Mouse (Mus musculus): Measurements from ENCODE around the gene Arhgef28.

Gene Arhgef28

DNA sequence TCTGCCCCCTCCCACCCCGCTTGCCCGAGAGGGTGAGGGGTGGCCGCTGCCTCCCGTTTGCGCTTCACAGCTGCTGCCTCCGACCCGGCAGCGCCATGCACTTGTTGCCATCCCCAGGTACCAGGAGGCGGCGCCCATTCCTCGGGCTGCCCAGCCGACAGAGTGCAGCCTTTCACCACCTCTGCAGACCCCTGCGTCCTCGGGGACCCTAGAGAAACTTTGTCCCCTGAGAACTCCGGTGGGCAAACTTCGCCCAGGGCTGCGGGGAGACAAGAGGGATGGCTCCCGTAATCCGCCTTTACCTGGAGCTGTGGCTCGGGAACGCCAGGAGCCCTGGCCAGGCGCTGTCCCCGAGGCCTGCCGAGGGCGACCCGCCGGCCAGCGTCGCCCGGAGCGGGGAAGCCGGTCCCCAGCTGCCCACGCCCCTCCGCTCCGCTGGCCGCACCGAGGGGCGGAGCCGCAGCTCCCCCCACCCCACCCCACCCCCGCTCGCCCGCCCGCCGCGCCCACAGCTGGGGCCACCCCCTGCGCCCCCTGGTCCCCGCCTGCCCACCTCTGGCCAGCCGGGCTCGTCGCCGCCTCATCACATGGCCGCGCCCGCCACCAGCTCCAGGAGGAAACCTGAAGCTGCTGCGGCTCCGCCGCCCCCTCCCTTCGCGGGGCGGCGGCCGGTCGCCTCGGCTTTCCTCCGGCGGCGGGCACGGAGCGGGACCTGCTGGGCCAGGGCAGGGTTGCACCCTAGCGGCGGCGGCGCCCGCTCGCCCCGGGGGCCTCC lies at the start of gene Arhgef28:
Gene Arhgef28, minus strand, starts transcription at position 669 of the 775 bp plus-strand sequence.
- peak; percentile 79 for DNase-seq

DNA sequence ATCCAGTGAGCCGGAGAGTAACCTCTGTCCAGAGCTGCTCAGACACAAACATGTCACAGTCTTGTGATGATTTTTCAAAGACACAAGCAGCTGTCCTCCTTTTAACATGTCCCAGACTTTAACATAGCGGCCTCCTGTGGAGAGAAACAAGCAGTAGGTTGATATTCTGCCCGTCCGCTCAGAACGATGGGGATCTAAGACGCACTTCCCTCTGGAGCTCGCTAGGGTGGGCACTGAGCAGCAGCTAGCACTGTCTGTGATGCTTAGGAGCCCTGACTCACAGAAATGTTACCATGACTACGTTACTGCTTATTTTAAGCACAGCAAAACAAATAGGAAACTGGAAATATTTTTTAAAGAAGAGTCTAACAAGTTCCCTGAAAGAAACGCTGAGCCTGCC lies 48.7 kb upstream of the Arhgef28 start:
- DNase-seq: peak; percentile 27

DNA sequence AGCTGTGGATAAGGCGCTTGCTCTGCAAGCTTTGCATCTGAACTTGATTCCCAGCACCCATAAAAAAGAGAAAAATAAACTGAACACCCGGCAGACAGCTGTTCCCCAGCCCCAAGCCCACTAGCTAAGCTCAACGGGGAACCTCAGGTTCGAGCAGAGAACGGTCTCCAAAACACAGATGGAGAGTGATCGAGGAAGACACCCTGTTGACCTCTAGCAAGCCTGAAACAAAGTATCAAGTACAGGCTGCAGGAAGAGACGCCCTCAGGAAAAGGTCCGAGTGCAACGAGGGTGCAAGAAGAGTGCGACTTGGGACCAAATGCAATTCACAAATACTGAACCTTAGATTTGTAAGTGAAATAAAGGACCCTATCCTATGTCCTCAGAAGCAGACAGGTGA lies 43.4 kb upstream of the Arhgef28 start:
- no peak for DNase-seq

DNA sequence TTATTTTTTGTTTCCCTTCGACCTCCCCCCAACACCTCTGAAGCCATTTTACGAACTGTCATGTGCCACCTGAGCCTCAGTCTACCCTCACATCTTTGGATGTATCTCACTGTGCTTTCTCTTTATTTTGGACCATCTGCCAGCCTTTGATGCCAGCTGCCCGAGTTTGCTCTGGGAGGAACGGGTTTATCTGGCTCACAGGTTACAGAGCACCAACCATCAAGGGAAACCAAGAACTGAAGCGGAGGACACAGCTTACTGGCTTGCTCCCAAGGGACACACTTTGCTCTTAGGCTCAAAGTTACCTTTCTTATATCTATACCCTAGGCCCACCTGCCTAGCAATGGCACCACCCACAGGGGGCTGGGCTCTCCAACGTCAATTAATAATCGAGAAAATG lies 39.1 kb upstream of the Arhgef28 start:
- no peak for DNase-seq

DNA sequence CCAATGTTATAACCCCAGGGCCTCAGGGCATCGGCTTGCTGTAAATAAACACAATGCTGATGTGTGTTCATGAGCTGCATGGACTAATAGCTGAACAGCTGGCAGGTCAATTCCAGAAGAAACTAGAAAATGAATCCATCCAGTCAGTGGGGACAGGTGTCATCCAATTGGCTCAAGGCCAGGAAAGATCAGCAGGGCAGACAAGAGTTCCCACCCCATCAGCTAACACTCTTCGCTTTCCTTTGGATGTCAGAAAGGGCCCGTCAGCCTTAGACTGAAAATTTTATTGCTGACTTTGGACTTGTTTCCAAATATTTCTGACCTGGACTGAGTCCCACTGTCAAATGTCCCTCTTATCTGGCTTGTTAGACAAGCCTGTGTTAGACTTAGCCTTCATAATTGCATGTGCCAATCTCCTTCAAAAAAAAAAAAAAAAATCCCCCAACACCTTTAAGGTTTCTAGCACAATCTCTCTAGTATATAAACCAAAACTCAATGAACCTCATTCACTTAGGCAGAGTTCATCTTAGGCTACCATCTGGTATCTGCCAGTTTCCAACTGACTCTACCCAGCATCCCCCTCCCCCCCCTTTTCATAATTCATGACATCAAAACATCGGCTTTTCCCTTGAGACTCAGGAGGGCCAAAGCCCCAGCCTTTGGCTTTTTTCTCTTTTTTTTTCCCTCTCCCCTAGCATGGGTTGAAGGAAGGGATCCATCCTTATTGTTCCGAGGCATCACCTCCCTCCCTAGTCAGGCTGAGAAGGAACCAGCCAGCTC lies 38.5 kb upstream of the Arhgef28 start:
- peak; percentile 52 for DNase-seq

DNA sequence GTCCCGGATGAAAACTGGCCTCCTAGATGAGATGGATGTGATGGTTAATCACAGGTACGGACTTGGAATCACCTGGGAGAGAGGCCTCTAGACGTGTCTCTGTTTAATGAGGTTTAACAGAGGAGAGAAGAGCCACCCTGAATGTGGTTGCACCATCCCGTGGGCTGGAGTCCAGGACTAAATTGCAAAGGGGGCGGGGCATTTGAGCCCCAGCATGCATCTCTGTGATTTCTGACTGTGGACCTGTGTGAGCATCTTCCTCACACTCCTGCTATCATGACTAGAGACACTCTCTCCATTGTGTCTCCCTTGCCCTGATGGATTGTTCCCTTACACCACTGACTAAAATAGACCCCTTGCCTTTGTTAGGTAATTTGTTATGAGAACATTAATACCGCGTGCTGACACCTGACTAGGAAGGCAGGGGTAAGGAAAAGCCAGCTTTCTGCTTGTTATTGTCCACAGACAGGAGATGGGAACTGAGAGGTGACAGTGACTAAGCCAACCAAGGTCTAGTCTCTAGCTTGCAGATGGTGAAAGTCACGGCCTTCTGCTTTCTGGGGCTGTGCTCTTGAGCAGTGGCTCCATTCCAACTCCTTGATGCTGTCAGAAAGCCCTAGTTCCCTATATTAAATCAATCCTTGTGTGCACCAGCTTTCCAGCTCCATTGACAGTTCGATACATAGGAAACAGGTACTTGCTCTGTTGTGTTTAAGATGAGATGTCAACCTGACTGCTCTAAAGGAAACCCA lies 35.5 kb upstream of the Arhgef28 start:
- no peak for DNase-seq

DNA sequence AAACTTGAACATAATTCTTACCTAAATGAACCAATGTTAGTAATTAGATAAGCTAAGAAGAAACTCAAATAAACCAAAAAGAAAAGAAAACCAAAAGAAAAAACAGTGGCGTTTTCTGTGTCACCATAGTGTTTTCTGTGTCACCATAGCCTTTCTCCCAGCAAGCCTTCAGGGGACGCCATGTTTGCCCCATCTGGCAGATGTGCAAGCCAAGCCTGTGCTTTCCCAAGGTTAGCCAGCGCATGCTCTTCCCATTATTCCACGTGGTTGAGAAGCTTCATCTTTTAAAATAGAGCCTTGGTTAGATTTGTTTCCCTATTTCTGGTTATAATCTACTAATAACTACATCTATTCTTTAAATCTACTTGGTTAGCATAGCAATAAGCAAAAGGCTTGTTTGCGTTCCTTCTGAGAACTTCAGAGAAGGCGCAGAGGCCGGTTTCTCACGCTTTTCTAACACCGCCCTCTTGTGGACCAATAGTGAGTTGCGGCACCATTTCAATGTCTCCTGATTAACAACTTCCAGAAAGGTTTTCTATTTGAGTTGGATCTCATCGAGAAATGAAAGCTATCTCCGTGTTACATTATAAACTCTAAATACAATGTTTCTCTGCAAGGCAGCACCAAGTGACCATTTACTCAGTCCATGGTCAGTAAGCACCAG lies 33.9 kb upstream of the Arhgef28 start:
- DNase-seq: peak; percentile 79

DNA sequence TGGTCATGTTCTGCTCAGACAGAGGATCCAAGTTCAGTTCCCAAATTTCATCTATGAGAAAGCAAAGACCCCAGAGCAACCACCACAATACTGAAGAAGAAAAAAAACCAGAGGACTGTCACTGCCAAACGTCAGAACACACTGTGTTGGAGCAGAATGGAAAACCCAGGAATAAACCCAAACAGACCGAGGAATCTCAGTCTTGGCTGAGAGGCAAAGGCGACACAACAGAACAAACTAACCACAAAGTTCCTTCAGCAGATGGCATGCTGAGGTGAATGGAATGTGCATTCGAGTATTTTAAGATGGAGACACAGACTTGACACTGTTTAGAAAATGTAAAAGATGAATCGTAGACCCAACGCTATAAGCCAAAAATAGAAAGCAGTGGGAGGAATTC lies 29.2 kb upstream of the Arhgef28 start:
- DNase-seq: peak; percentile 21

DNA sequence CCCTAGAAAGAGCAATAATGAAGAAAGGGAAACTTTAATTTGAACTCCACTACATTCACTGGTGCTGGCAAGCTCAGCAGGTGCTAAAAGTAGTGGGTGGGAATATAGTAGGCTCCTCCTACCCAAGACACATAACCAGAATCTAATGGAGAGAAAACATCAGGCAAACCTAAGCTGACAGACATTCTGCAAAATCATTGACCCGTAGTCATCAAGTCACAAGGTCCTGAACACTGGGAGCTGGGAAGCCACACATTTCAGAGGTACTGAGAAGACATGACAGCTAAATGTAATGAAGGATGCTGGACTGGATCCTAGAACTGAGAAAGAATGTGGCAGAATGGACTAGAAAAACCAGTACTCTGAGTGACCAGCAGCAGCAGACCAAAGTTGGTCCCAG lies 24.3 kb upstream of the Arhgef28 start:
- DNase-seq: no peak

DNA sequence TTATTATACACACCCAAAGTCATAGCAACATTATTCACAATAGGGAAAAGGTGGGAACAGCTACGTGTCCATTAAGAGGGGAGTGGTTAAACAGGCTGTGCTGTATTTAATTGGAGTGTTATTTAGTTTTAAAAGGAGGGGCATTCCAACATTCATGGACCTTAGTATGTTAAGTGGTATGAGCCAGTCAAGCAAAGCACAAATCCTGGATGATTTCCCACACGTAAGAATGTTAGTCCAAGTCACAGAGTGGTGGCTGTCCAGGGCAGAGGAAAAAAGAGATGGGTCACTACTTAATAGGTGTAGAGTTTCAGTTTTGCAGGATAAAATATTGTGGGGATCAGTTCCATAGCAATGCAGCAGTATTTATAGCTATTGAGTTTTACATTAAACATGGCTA lies 20.0 kb upstream of the Arhgef28 start:
- no peak for DNase-seq

DNA sequence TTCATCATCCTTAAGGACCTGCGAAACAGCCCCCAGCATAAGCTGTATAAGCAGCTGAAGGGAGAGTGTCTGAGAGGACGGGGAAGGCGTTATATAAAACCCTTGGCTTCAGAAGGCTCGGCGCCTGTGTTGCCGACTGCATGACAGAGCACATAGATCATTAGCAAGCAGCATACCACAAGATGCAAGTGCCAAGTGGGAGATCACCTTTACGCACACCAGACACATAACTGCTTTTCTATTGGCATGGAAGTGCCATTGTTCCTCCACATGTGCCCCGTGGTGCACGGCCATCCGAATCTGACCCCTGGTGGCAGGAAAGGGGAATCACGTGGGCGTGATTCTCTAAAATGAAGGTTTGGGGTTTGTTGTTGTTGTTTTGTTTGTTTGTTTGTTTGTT lies 16.6 kb upstream of the Arhgef28 start:
- DNase-seq: peak; percentile 56

DNA sequence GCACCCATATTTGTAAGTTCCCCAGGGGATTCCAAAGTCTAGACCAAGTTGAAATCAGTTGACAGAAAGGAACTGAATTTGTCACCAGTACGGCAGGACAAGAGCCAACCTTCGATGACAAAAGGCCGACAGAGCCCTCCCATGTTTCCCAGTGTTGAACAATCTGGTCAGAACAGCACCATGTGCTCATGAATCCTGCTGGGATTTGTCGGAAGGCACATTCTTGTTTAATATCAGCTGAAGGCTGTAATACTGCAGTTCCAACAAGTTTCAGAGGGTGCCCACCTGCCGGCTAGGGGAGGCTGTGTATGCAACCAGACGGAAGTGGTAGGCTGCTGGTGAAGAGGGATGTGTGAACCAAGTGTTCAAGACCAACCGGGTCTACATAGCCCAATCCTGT lies 3.9 kb upstream of the Arhgef28 start:
- DNase-seq: no peak

DNA sequence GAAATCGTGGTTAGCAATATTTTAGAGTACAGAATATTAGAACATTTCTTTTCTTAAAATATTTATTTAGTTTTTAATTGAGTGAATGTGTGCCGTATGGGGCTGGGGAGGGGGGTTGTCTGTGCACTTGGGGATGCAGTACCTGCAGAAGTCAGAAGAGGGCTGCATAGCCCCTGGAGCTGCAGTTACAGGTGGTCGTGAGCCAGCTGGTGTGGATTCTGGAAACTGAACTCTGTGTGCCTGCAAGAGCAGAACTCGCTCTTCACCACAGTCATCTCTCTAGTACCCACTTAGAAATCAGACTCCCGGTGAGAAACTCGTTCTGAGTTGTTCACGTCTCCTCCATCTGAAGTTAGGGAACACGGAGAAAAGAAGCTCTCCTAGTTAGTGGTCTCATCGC lies 2.6 kb upstream of the Arhgef28 start:
- peak; percentile 18 for DNase-seq

DNA sequence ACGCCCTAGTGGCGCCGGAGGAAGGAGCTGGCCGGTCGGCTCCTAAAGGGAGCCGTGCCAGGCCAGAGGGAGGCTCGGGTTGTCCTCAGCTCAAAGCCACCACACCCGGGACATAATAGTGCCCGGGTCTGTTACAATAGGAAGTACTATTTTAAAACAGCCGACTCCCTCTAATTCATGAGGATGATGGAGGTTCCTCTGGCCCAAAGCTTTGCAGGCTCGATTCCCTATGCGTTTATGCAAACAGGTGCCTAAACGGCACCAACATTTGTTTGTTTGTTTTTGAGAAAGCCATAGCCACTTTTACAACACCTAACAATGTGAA lies 269 bp upstream of the Arhgef28 start:
- DNase-seq: no peak

DNA sequence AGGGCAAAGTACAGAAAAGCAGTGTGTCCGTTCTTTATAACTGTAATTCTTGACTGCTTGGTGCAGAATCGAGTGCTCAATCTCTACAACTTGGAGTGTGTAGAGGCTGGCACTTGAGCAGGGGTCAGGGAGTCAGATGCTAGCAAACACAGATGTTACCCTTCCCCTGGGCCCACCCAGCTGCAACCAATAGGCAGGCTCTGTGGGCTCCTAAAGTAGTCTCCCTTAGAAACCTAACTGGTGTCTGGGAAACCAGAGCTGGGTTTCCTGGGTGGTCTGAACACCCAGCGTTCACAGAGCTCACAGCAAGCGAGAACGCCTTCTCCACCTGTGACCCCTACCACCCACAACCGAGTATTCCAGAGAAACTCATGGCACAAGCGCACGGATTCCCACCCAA lies 1.1 kb downstream of the Arhgef28 start:
- DNase-seq: no peak

DNA sequence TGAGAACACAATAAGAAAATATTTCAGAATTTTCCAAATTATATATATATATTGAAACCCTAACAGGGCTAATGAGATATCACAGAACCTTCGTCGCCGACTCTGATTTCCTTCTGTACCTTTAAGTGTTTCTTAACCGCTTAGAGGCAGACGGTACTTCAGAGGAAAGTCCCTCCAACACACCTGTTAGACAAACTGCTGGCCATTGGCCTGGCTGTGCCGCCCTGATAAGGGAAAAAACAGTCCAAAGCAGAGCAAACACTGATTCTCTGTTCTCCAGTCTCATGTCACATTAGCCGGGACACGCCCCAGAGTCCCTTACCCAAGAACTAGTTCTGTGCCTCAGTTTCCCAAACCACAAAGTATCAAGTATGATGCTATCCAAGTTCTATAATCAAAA lies 1.9 kb downstream of the Arhgef28 start:
- DNase-seq: no peak

DNA sequence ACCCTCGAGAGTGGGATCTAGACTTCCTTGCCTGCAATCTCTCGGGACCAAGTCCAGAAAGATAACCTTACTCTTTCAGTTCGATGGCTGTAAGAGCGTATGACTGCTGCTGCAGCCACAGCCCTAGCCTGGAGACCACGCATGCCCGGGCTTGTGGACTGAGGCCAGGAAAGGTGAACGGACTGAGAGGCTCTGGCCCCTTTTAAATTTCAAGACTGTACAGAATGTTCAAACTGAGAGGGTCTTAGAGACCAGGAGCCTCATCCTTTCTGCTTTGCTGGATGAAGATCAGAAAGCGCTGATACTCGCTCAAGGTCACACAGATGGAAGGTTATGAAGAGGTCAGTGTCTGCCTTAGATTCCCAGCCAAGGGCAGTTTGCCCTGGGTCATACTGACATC lies 4.8 kb downstream of the Arhgef28 start:
- DNase-seq: no peak

DNA sequence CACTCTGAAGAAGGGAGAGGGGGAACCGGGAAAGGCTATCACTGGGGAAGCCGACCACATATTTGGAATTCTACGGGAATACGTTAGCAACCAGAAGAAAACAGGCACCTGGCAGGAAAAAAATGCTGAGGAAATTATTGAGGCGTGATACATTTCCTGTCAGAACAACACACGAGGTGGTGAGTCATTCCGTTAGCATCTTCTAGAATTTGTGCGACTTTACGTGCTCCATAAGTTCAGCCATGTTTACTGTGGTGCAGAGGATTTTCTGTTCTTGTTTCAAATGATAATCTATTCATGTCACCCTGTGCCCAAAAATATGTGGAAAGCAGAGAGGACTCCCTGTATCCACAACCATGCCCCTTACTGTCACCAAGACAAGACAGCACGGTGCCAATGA lies 13.6 kb downstream of the Arhgef28 start:
- no peak for DNase-seq

DNA sequence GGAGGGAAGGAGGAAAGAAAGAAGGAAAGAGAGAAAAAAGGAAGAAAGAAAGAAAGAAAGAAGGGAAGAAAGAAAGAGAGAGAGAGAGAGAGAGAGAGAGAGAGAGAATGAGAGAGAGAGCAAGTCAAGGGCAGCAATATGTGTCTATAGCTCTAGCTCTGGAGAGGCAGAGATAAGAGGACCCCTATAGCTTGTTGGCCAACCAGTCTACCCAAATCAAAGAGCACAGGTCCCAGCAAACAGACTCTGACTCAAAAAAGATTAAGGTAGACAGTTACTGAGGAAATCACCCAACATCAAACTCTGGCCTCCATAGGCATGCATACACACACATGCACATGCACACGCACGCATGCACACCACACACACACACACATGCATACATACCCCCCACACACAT lies 17.7 kb downstream of the Arhgef28 start:
- DNase-seq: no peak

DNA sequence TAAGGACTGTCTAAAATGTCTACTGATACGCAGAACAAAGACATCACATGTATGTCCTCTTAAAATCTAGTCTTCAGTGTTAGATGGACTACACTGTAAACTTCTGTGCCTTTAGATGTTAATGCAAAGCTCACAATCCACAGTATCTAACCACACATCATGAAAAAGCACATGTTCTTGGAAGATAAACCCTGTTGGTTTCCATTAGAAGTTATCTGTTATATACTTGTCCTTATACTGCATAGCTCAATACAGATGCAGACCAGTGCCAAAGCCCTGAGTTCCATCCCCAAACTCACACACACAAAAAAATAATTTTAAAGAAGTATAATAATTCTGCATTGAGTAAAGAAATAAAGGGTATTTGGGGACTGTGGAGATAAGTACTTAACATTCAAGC lies 18.3 kb downstream of the Arhgef28 start:
- no peak for DNase-seq

DNA sequence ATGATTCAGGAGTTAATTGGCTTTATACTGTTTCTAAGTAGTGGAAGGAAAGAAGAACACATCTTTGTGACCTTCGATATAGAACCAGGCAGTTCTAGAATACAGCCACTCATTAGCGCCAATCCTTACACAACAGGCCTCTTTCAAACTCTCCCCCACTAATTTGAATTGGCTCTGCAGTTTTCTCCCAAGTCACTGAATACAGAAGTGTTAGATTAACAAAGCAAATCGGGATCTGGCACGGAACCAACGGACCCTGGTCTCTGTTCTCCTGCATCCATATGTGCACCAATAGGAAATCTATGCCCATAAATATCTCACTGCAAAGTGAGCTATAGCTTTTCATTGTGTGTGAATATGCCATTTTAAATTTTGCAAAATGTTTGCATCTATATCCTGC lies 20.1 kb downstream of the Arhgef28 start:
- DNase-seq: no peak

DNA sequence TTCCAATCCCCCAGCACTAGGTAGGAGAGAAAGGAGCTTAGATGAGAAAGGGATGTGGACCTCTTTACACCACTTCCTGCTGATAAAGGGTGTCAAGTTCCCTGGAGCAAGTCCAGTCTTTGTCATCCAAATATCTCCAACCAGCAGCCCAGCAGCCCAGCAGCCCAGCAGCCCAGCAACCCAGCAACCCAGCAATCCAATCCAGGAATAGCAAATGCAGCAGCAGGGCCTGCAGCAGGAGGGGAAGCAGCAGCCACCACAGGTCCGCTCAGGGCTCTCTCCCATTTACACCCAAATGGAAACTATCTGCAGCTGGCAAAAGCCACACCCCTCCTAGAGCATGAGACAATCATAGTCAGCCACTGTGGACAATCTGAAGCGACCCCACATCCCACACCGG lies 21.6 kb downstream of the Arhgef28 start:
- DNase-seq: no peak

DNA sequence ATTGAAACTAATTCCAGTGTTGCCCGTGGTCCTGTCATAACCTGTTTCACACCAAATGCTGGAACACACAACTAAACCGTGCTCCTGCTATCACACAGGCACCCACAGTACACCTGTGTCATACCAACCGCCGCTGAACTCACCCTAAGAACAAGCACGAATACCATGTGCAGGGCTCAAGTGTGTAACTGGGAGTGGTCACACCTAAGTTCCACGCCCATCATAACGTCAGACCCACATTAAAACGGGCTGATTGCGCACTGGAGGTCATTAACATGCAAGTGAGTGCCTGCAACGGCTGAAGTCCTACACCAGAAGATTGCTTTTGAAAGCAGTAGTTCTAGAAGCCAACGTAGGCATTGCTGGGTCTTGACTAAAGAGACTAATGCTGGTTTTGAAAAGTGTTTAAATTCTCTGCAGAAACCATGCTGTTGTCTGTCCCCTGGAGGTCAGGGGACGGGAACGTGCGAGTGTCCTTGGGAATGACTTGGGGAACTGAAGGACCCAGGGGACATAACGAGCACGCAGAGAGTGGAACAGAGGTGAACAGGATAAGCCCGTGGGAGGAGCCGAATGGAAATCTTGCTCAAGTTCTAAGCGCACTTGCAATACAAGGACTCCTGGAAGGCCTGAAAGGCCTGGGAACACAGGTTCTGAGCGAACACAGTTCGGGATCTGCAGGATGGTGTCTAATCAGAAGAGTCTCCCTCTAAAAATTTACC lies 22.9 kb downstream of the Arhgef28 start:
- peak; percentile 30 for DNase-seq
